Mouse (Mus musculus) erythroblast, embryonic 14.5 days (primary cell): ENCODE results near the gene Elobl.

Experiments used
- GATA1 ChIP-seq: IDR thresholded peaks from 2 replicates; pipeline ENCODE4 v1.6.1; 2012; ENCODE audit warnings: low read length, inconsistent platforms, mixed read lengths
- TAL1 ChIP-seq: IDR thresholded peaks from 3 replicates; pipeline ENCODE4 v1.6.1; 2012; ENCODE audit warnings: low read length, inconsistent platforms, mixed read lengths

- TF ChIP-seq TAL1 (no peak), GATA1 (no peak)
Measured at GRCm38 (mm10) chr11:88945971-88946585, 20.7 kb downstream of the Elobl start.
